Mouse (Mus musculus): ENCODE measurements around the gene Ociad1.

Gene Ociad1

DNA sequence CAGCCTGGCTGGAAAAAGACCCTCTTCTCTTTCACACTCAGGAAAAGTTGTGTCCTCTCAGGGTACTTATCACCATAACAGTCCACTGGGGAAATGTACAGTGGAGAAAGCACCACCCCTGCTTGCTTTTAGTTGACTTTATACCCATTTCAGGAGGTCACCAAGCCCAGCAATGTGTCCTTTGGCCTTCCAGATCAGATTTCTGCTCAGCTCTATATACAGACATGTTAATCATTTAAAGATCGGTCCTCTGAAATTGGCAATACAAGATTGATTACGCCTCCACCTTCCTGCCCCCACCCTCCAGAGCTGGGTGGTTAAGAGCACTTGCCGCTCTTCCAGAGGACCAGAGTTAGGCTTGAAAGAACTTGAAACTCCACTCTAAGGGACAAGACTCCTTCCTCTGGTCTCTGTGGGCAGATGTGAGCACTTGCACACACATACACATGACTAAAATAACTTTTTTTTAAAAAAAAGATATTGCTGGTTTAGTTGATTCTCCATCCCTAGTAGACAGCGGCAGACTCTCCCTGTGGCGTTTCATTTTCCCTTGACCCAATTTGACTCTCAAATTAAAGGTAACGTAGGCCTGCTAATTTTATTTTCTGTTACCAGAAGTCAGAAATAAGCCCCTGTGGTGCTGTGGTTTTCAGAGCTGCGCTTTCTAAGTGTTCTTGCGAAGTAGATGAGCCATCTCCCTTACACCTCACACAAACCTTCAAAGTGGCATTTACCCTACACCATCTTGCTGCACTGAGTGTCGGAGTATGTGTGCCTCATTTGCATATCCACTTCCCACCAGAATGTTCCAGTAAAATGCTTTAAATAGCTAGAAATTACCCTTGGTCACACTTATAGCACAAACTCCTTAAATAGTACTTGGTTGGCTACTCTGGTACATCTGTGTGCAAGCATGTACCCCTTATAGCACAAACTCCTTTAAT is 47.5 kb downstream of the Ociad1 start:
- DNase-seq, result no peak

DNA sequence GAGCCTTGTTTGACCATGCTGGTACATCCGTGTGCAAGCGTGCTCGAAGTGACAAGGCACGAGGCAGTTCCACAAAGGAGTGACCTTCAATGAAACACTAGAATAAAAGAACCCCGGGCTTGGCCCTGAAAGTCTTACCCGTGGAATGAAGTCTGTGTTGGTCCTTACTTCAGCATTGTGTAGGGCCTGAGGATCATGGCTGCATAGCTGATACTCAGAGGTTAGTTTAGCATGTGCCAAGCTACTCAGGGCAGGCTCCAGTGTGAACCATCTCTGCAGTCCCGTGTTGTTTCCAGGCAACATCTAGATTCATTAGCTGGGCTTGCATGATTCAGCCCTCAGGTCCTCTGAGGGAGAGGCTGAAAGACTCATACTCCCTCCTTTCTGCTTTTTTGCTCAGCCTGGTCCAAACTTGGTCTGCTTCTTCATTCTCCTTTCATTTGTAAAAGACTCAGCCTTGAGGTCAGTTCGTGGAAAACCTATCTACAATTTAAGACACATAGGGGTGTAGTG is 48.2 kb downstream of the Ociad1 start, which contains the start of gene Ociad2:
Ociad2 (minus strand) TSS at position 306 of the 513 bp plus-strand sequence.
- DNase-seq, result no peak

- no peak for DNase-seq
Observed at GRCm38 (mm10) chr5:73342701-73343355, 50.2 kb downstream of the Ociad1 start.

DNA sequence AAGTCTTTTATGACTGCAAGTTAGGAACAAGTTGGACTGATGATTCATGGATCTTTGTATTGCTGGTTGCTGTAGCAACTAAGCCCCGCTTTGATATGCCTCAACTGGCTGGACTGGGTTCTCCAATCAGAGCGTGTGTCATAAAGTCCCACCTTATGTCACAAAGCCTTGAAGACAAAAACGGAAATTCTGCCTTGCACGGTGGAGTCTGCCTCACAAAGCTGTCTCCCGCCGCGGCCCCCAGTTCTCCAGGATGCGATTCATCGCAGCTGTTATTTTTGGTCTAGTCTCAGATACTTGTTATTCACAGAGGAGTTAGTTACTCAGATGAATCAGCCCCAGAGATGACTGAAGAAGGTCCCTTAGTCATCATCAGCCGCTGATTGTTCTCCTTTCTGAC is 51.7 kb downstream of the Ociad1 start:
- DNase-seq, result no peak

DNA sequence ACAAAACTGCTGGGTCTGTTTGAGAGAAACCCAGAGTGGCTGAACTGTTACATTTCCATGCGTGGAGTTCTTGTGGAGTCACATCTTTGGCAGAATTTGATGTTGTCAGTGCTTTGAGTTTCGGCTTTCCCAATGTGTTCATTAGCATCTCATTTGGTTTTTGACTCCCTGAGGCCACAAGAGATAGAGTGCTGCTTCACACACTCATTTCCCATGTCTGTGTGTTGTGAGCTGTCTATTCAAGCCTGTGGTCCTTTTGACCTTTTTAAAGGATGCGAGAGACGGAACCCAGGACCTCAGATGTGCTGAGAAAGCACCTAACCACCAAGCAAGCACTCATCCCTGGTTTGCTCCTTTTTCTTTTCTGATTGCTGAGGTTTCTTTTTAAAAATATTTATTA is 52.7 kb downstream of the Ociad1 start:
- DNase-seq, result no peak

DNA sequence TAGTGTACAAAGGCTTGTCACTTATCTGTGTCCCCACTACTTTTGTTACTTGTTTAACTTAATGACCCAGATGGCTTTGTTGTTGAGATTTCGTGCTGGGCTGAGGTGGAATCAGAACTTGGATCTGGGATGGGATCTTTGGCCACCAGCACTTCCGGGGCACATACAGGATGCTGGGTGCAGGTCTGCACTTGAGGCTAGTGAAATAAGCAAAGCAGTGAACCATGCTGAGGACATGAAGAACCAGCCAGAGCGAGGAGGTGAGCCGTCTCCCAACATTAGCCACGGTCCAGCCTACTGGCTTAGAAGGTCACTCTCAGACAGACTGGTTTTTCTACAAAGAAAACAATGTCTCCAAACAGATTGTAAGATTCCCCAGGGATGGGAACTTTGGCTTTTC is 56.9 kb downstream of the Ociad1 start:
- no peak for DNase-seq

DNA sequence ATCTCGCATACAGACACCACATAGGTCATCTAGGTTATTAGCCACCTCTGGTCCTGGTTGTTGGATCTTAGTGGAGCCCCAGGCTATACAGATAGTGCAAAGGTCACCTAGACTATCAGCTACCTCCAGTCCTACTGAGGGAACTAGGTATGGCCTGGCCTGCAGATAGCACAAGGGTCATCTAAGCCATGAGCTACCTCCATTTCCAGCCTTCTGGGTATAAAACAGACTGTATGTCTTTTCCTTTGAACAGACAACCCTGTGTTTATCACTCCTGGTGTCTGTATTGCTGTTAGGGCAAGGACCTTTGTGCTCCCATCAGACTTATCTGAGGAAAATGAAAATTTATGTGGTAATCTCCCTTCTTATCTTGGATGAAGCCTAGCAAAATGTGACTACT is 59.2 kb downstream of the Ociad1 start:
- no peak for DNase-seq

DNA sequence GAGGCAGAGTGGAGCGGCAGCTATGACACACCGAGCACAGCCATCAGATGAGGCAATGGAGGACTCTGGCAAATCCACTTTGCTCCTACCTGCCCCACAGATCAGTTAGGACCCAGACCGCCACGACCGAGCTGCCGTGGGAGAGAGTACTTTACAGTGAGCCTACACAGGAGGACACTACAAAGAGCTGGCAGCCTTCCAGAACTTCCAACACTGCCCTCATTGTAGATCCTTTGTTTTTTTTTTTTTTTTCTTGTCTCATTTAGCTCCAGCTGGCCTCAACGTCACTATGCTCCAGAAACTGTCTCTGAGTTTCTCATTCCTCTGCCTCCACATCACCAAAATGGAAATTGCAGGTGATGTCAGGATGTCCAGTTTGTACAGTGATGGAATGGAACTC is 60.9 kb downstream of the Ociad1 start:
- DNase-seq, result no peak

- no peak for DNase-seq
Observed at GRCm38 (mm10) chr5:73353978-73354377, 61.4 kb downstream of the Ociad1 start.

- no peak for DNase-seq
Observed at GRCm38 (mm10) chr5:73355393-73355792, 62.8 kb downstream of the Ociad1 start.

DNA sequence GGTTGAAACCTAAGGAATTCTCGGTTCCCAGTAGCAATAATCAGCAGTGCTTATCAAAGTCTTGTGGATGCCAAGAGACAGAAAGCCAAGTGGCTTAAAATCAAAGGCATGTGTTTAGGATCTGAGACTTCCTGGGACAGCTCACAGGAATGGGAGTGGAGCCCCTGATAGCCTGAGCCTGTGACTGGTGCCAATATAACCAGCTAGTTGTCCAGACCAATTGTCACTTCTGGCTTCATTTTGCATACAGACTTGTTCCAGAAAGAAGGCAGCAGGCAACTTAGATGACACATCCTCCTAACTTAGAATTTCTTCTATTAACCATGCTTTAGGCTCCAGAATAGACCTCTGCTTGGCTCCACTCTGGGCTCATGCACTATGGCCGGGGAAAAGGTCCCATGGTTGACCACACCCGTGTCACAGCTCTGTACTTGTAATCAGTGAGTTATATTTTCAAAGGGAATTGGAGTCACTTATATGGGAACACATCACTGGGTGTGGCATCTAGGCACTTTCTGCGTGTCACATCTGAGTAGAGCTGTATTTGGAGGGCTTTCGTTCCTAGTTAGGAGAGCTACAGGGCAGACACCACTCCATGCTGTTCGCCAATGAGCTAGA is 66.7 kb downstream of the Ociad1 start:
- DNase-seq, result no peak

DNA sequence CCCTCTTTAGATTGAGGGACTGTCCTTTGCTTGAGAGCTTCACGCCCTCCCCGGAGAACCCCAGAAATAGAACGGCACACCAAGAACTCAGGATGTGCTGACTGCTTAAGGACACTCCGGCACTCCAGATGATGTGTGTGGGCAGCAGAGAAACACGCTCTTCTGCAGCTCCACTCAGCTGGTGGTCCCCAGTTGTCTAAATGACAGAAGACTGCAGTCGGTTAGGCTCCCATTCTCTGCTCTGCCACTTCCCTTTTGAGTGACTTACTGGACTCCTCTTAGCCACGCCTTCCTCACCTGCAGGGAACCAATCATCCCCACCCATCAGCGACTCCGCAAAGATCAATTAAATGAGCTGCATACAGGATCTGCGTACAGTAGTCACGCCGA is 67.2 kb downstream of the Ociad1 start:
- DNase-seq, result no peak

DNA sequence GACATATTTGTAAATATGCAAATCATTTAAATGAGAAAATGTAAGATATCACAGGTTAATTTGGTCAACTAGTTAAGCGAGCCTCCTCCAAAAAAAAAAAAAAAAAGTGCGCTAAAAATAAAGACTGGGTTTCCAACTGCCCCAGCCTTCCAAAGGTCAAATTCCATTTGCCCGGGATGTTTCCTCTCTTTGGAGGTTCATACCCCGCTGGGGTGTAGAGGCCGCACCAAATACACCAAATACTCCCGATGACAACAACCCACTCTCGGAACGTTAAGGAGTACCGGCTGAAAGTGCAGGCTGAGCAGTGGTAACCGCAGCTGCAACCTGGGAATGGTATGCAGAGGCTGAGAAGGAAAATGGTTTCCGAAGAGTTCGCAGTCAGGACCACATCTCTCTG is 67.7 kb downstream of the Ociad1 start:
- DNase-seq, result no peak

DNA sequence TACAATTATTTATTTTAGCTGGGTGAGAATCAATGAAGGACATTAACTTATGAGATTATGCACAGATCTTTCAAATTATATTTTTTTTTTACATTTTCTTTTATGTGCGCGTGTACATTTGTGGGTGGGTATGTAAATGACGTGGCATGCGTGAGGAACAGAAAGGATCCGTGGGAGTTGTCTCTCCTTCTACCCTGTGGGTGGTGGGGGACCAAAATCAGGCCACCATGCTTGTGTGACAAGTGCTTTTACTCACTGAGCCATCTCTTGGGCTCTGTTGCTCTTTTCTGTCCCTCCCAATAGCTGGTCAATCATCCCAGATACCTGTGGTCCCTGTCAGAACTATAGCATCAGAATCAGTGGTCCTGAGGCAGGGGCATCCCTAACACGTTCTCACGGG is 69.8 kb downstream of the Ociad1 start:
- DNase-seq, result no peak

DNA sequence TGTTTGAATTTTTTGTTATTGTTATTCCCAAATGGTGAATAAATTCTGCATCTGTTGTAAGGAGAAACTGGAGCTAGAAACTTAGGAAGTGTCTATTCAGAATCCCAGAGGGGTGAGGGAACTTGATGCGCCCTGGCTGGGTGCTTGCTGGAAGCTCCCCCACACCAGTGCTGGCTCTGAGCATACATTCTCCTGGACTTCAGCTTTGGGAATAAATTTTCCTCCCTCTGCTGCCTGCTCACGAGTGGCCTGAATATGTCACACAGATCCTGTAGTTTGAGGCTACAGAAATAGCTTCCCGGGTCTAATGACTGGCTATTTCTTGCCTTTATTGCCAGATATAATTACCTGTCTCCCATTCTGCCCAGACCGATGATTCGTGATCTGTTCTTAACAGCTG is 70.2 kb downstream of the Ociad1 start:
- DNase-seq, result no peak
